Mouse (Mus musculus): ENCODE data around the gene Dock8. TPM values are rescaled to one million over a fixed set of nuclear protein-coding genes. Genes with fewer than 3 reads are reported as not detected.

Dock8 gene
- total and polyA plus RNA-seq, 3 experiments = 9.8 to 37.5 (median 22.4) TPM

- no peaks in the 10 kb centered on the region for H3K27me3 ChIP-seq (replicated peaks)
- H3K4me1 ChIP-seq (ENCODE audit: control insufficient read depth in 1 of 2, insufficient read depth in 2 of 2) = peaks cover 4 to 32% of the 10 kb centered on the region in 2 experiments; a peak in 2 of 4 replicates
- dilution Hi-C loops (cut with MboI; ENCODE audit: extremely low pct_ligation_motif_present, extremely low pct_unique_long_range_greater_than_20kb, low sequenced_read_pairs) (no loop called here), in situ Hi-C loops (cut with MboI; ENCODE audit: low pct_ligation_motif_present, low pct_unique_long_range_greater_than_20kb, low sequenced_read_pairs) (no loop called here)
- H3K36me3 ChIP-seq (replicated peaks in 1 of 2; ENCODE audit: control insufficient read depth in 1 of 2, insufficient read depth in 1 of 2, low read length in 1 of 2) = peaks cover 73 to 98% of the 10 kb centered on the region in 2 experiments
- no peak for TF ChIP-seq HCFC1 (IDR thresholded peaks at IDR 0.05; ENCODE audit: low read depth, low read length)
- no peak for TF ChIP-seq IRF4 (IDR thresholded peaks at IDR 0.05; ENCODE audit: low read depth, low read length)
- no peak for TF ChIP-seq CTCF (conservative IDR thresholded peaks at IDR 0.05 in 1 of 2, IDR thresholded peaks at IDR 0.05 in 1 of 2; ENCODE audit: low read depth in 2 of 2, low read length in 2 of 2)
- H3K79me2 ChIP-seq (replicated peaks; ENCODE audit: control insufficient read depth, extremely low read depth, insufficient read depth, poor library complexity, severe bottlenecking) = no peaks in the 10 kb centered on the region; the same call in 1 of the 2 replicates
- no peak overlapping the region for H3K4me3 ChIP-seq (replicated peaks in 1 of 3; ENCODE audit: low read depth in 2 of 3, low read length in 2 of 3, poor library complexity in 1 of 3)
- no peak overlapping the region for H3K9ac ChIP-seq (ENCODE audit: insufficient read depth, low read depth)
- no peak overlapping the region for H3K27ac ChIP-seq (ENCODE audit: insufficient read depth, low read depth)
- no peak overlapping the region for H3K4me2 ChIP-seq (ENCODE audit: insufficient read depth, low read depth, poor library complexity, severe bottlenecking)
- DNase-seq (ENCODE audit: extremely low read depth) = peak; percentile 45
- H3K9me3 ChIP-seq (replicated peaks; ENCODE audit: low read length) = no peaks in the 10 kb centered on the region
Measured at GRCm38 (mm10) chr19:25137907-25138820, 138.8 kb downstream of the Dock8 start.

GRCm38 (mm10) chr19:25144110-25145028 is 145.0 kb downstream of the Dock8 start:
- Histone ChIP-seq H3K4me2 (ENCODE audit: insufficient read depth, low read depth, poor library complexity, severe bottlenecking) (no peak overlapping the region), H3K4me3 (replicated peaks in 1 of 3; ENCODE audit: low read depth in 2 of 3, low read length in 2 of 3, poor library complexity in 1 of 3) (no peak overlapping the region), H3K27ac (ENCODE audit: insufficient read depth, low read depth) (no peak overlapping the region), H3K9me3 (replicated peaks; ENCODE audit: low read length) (no peaks in the 10 kb centered on the region), H3K79me2 (replicated peaks; ENCODE audit: control insufficient read depth, extremely low read depth, insufficient read depth, poor library complexity, severe bottlenecking) (no peaks in the 10 kb centered on the region), H3K9ac (ENCODE audit: insufficient read depth, low read depth) (no peak overlapping the region), H3K27me3 (replicated peaks) (no peaks in the 10 kb centered on the region), H3K4me1 (ENCODE audit: control insufficient read depth in 1 of 2, insufficient read depth in 2 of 2) (peaks cover 0 to 3% of the 10 kb centered on the region in 2 experiments; a peak in 1 of 4 replicates), H3K36me3 (replicated peaks in 1 of 2; ENCODE audit: control insufficient read depth in 1 of 2, insufficient read depth in 1 of 2, low read length in 1 of 2) (peaks cover 71 to 87% of the 10 kb centered on the region in 2 experiments)
- dilution Hi-C loops (cut with MboI; ENCODE audit: extremely low pct_ligation_motif_present, extremely low pct_unique_long_range_greater_than_20kb, low sequenced_read_pairs) (no loop called here), in situ Hi-C loops (cut with MboI; ENCODE audit: low pct_ligation_motif_present, low pct_unique_long_range_greater_than_20kb, low sequenced_read_pairs) (no loop called here)
- TF ChIP-seq RAD21 (IDR thresholded peaks at IDR 0.05; ENCODE audit: low read depth, low read length) (no peak), MAZ (IDR thresholded peaks at IDR 0.05; ENCODE audit: low read depth, low read length) (no peak), ZC3H11A (IDR thresholded peaks at IDR 0.05; ENCODE audit: low read depth, low read length) (no peak), NELFE (IDR thresholded peaks at IDR 0.05; ENCODE audit: low read depth, low read length) (no peak), JUND (conservative IDR thresholded peaks at IDR 0.05; ENCODE audit: low read depth, low read length) (no peak), MXI1 (IDR thresholded peaks at IDR 0.05; ENCODE audit: low read depth, low read length) (no peak), KAT2A (IDR thresholded peaks at IDR 0.05; ENCODE audit: insufficient replicate concordance, low read length) (no peak)
- no peak for DNase-seq (ENCODE audit: extremely low read depth)
